Mouse (Mus musculus) thymus, postnatal 36 days (tissue): ENCODE measurements around the gene Rufy2.
"Not testable (repeated sequence)": the region's sequence is repeated elsewhere in the genome, so short reads cannot be mapped to it uniquely, and the experiment has no call there.

Experiments used
- DNase-seq, 2 experiments: peaks; one replicate each; pipeline ENCODE4 v3.0.0; 2022; ENCODE audit warnings: mixed read lengths in 2 of 2

Gene Rufy2

DNA sequence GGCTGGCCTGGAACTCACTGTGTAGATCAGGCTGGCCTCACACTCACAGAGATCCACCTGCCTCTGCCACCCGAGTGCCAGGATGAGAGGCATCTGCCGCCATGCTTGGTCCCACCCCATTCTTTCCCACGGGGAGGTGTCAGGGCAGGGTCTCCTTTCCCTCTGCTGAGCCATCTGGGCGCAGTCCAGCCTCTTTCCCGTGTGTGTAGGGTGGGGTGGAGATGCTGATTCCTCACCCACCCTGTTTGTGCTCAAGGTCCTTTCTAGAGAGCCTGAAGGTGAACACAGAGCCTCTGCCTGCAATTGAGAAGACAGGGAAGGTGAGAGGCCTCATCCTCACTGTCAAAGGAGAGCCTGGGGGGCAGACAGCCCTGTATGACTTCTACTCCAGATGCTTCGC, 74.0 kb downstream of the Rufy2 start:
- not testable (repeated sequence) for DNase-seq

DNA sequence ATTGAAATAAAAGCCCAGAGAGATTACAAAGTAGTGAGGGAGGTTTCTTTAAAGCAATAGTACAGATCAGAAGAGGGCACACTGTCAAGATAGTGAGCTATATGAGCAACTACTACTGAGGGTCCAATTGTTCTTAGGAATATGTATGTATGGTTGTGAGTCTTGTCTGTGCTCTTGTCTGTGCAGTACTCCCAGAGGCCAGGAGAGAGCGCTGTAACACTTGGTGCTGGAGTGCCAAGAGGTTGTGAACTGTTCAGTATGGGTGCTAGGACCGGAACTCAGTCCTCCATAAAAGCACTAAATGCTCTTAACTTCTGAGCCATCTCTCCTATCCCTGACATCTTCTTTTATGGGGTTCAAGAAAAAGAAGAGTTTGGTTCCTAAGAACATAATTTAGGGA, 74.6 kb downstream of the Rufy2 start:
- no peak for DNase-seq

- no peak for DNase-seq
These were observed 77.1 kb downstream of the Rufy2 start for GRCm38 (mm10) chr10:63056966-63057750.

- no peak for DNase-seq
These were observed 79.8 kb downstream of the Rufy2 start, which contains the start of gene Pbld1 for GRCm38 (mm10) chr10:63059862-63060261. TSS of gene Pbld1 (plus strand) at chr10:63060162.

DNA sequence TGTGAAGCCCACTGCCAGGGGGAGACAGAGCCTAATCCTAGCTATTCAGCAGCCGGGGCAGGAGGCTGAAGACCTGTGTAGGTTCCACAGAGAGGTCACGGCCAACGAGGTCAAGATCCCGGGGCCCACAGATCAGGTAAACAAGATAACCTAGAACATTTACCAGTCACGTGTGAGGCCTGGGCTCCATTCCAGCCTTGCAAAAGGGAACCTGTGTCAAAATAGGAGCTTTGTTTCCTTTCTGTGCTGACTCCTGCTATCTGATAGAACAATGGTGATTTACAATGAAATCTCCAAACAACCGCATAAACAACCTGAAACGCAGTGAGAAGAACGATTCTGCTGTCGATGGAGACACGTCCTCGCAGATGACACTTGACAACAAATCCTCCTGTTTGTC, 80.4 kb downstream of the Rufy2 start:
- no peak for DNase-seq

- DNase-seq: no peak
These were observed 81.2 kb downstream of the Rufy2 start for GRCm38 (mm10) chr10:63061266-63061665.

DNA sequence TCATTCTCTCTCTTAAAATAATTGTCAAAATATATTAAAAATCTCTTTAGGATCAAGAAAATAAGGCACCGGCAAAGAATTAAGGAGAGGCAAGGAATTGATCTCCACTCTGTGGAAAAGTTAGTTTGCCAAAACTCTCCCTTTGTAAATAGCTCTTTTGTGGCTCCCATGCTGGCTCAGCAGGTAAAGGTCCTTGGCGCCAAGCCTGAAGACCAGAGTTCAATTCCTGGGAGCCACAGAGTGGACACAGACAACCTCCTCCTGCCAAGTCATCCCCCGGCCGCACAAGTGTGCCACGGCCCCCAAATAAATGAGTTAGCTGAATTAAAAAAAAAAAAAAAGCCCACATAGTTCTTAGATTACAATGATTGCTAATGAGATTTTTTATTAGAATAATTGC, 82.7 kb downstream of the Rufy2 start:
- DNase-seq: no peak

DNA sequence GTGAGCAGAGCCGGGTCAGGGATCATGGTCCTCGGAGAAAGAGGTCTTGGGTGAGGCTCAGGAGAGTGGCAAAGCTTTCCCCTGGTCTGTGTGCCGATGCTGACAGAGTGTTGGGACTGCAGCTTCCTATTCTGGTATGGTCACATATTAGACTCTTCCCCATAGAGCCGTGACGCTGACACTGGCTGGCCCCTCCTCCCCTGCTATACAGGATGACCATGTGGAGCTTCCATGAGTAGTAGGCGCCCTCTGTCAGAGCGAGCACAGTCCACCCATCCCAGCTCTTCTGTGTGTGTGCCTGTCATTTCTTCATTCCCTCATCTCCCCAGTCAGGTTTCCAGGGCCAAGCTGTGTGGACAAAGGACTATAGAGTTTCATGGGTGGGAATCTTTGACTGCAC, 83.3 kb downstream of the Rufy2 start:
- no peak for DNase-seq

DNA sequence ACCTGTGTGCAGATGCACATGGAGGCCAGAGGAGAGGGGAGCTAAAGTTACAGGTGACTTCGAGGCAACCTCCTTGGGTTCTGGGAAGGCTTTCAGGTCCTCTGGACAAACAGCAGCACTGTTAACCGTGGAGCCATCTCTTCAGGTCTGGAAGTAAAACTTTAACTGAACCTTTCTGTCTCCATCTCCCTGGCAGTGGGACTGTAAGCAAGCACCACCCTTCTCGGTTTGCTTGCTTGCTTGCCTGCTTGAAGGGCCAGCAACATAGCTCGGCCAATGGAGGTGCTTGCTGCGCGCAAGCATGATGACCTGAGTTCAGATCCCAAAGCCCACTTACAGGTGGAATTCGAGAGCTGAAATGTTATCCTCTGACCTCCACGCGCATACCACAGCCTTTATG, 84.5 kb downstream of the Rufy2 start:
- DNase-seq: no peak

DNA sequence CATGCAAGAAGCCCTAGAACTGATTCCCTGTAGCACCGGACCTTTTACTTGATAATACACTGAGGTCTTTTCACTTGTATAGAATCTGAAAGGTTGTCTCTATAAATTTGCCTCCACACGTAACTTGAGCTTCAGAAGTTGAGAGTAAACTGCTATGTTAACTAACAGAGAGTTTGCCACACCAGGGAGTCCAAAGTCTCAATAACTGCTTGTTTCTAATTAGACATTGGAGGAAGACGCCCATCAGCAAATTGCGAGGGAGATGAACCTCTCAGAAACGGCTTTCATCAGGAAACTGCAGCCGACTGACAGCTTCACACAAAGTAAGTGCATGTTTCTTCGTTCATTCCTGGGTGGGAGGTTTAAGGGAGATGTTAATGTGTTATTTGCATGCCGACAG, 85.5 kb downstream of the Rufy2 start:
- no peak for DNase-seq

DNA sequence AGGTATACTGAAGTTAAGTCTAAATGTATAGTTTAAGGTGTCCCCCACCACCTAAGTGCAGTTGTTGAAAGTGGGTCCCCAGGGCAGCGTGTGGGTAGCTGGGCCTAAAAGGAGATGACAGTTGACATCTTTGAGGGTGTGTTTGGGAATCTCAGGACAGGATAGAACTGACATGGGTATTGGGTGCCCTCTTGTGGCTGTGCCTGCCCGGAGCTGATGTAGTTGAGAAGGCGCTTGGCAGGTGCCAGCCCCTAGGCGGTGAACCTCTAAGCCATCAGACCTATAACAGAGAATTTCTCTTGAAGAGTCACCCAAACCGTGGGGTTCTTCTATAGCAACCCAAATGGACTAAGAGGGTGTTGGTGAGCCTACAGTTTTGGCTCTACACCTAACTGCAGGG, 86.0 kb downstream of the Rufy2 start:
- peak; percentile 73 to 76 for DNase-seq
